Comparison of ENCODE assay signal across 22 mouse cellular contexts in genomic region chr1:33604087-33604699, GRCm38 (mm10).
DNase-seq lines count a peak whose midpoint lies in the region; ATAC-seq and TF ChIP-seq lines count a peak whose summit lies in the region.
"Had no signal": no experiment of that assay in that cellular context is flagged by ENCODE, and none has a peak within 500 bp of the region (broad histone marks: within the 10 kb centered on the region; RNA-seq: fewer than 3 reads in every experiment).

No protein-coding gene starts in this region.

- DNase-seq in heart, postnatal 0 days (ENCODE audit: low spot score): no peak
- no peak for DNase-seq in heart, postnatal 4 days
- peak; percentile 70 for DNase-seq in thymus, postnatal 0 days (ENCODE audit: low spot score)
- DNase-seq in thymus, postnatal 4 days: no peak
- DNase-seq in liver, embryonic 13.5 days: no peak
- no peak for DNase-seq in liver, postnatal 0 days
- DNase-seq in cerebellum, postnatal 25 days: no peak
- no peak for DNase-seq in ovary, postnatal 36 days (ENCODE audit: low spot score)
- DNase-seq: adrenal gland, postnatal 14 days; cerebellum, adult 11-12 months; cerebellum, adult 9-10 months; cerebellum, postnatal 36 days; gastrocnemius, postnatal 14 days; heart, postnatal 14 days had no signal

- H3K36me3 ChIP-seq in heart, postnatal 0 days (replicated peaks; ENCODE audit: control insufficient read depth, insufficient read depth, low read length): no peaks in the 10 kb centered on the region
- peaks cover 13% of the 10 kb centered on the region for H3K36me3 ChIP-seq in liver, embryonic 13.5 days
- no peaks in the 10 kb centered on the region for H3K36me3 ChIP-seq in liver, postnatal 0 days (replicated peaks; ENCODE audit: insufficient read depth, low read length)

- no peaks in the 10 kb centered on the region for H3K4me1 ChIP-seq in heart, postnatal 0 days (ENCODE audit: control insufficient read depth, insufficient read depth)
- peaks cover 28% of the 10 kb centered on the region for H3K4me1 ChIP-seq in liver, embryonic 13.5 days (replicated peaks)
- no peaks in the 10 kb centered on the region for H3K4me1 ChIP-seq in liver, postnatal 0 days (ENCODE audit: insufficient read depth)
- H3K4me1 ChIP-seq: embryonic facial prominence, embryonic 13.5 days; heart, embryonic 13.5 days had no signal

- 87% methylated on average over 5 of the region's 5 CpGs for WGBS in heart, postnatal 0 days
- 49% methylated on average over 5 of the region's 5 CpGs for WGBS in liver, embryonic 13.5 days (ENCODE audit: insufficient replicate concordance)
- WGBS in liver, postnatal 0 days (ENCODE audit: insufficient replicate concordance): 68% methylated on average over 5 of the region's 5 CpGs

- H3K27ac ChIP-seq in heart, postnatal 0 days (ENCODE audit: low read depth): peak overlapping the region; percentile 20; the same call in 1 of the 2 replicates
- H3K27ac ChIP-seq in liver, embryonic 13.5 days: peak overlapping the region; percentile 54; the same call in 1 of the 2 replicates
- H3K27ac ChIP-seq in liver, postnatal 0 days (ENCODE audit: low read depth): no peak overlapping the region
- H3K27ac ChIP-seq: embryonic facial prominence, embryonic 13.5 days; forebrain, embryonic 12.5 days; heart, embryonic 13.5 days had no signal

- H3K27me3 ChIP-seq in heart, postnatal 0 days (ENCODE audit: control insufficient read depth, insufficient read depth, low read length): no peaks in the 10 kb centered on the region
- H3K27me3 ChIP-seq in liver, embryonic 13.5 days: no peaks in the 10 kb centered on the region
- H3K27me3 ChIP-seq in liver, postnatal 0 days (ENCODE audit: insufficient read depth, low read length): no peaks in the 10 kb centered on the region
- H3K27me3 ChIP-seq: CH12.LX; embryonic facial prominence, embryonic 13.5 days; forebrain, embryonic 12.5 days; heart, embryonic 13.5 days; Patski had no signal

- no peaks in the 10 kb centered on the region; the same call in 1 of the 2 replicates for H3K9me3 ChIP-seq in heart, postnatal 0 days (replicated peaks; ENCODE audit: control insufficient read depth, low read length)
- no peaks in the 10 kb centered on the region for H3K9me3 ChIP-seq in liver, embryonic 13.5 days (replicated peaks)
- no peaks in the 10 kb centered on the region for H3K9me3 ChIP-seq in liver, postnatal 0 days (ENCODE audit: low read length)
- H3K9me3 ChIP-seq: embryonic facial prominence, embryonic 13.5 days; forebrain, embryonic 12.5 days; heart, embryonic 13.5 days had no signal

- H3K9ac ChIP-seq in heart, postnatal 0 days (replicated peaks; ENCODE audit: low read depth, low read length): no peak overlapping the region
- H3K9ac ChIP-seq in liver, embryonic 13.5 days: no peak overlapping the region
- H3K9ac ChIP-seq in liver, postnatal 0 days (replicated peaks): no peak overlapping the region
- H3K9ac ChIP-seq: embryonic facial prominence, embryonic 13.5 days; forebrain, embryonic 12.5 days; heart, embryonic 13.5 days had no signal

- H3K4me2 ChIP-seq in heart, postnatal 0 days (ENCODE audit: low read depth, low read length): no peak overlapping the region
- no peak overlapping the region for H3K4me2 ChIP-seq in liver, embryonic 13.5 days
- no peak overlapping the region for H3K4me2 ChIP-seq in liver, postnatal 0 days (ENCODE audit: low read depth, low read length)
- H3K4me2 ChIP-seq: embryonic facial prominence, embryonic 13.5 days; forebrain, embryonic 12.5 days; heart, embryonic 13.5 days had no signal

- TF ChIP-seq CTCF in heart, postnatal 0 days (IDR thresholded peaks at IDR 0.05; ENCODE audit: low read depth): no peak
- TF ChIP-seq CTCF in liver, postnatal 0 days (IDR thresholded peaks at IDR 0.05; ENCODE audit: low read depth): no peak

- no peak for ATAC-seq in heart, postnatal 0 days (ENCODE audit: insufficient read depth, low read depth)
- ATAC-seq in liver, embryonic 13.5 days (ENCODE audit: low read depth): peak; percentile 64
- ATAC-seq in liver, postnatal 0 days: peak; percentile 23; the same call in 1 of the 2 replicates
- ATAC-seq: activated CD4-positive, CD25-positive, alpha-beta regulatory T cell, adult 4 months; forebrain, embryonic 16.5 days; hindbrain, embryonic 16.5 days; Patski had no signal

- TF ChIP-seq EP300 in heart, postnatal 0 days (IDR thresholded peaks at IDR 0.05; ENCODE audit: low read depth): no peak
- no peak for TF ChIP-seq EP300 in liver, postnatal 0 days (IDR thresholded peaks at IDR 0.05; ENCODE audit: low read depth)

- no peak overlapping the region for H3K4me3 ChIP-seq in heart, postnatal 0 days (ENCODE audit: low read depth, low read length)
- no peak overlapping the region for H3K4me3 ChIP-seq in liver, embryonic 13.5 days (replicated peaks)
- no peak overlapping the region for H3K4me3 ChIP-seq in liver, postnatal 0 days (ENCODE audit: low read depth, low read length)
- H3K4me3 ChIP-seq: embryonic facial prominence, embryonic 13.5 days; forebrain, embryonic 12.5 days; heart, embryonic 13.5 days had no signal
